Mouse (Mus musculus): Measurements from ENCODE around the gene Ece1.
"Not testable (repeated sequence)": the region's sequence is repeated elsewhere in the genome, so short reads cannot be mapped to it uniquely, and the experiment has no call there.

Gene Ece1

GRCm38 (mm10) chr4:137974856-137975432 lies 112.9 kb downstream of the Ece1 start:
- in situ Hi-C loops (cut with MboI, MseI): not testable (repeated sequence)

DNA sequence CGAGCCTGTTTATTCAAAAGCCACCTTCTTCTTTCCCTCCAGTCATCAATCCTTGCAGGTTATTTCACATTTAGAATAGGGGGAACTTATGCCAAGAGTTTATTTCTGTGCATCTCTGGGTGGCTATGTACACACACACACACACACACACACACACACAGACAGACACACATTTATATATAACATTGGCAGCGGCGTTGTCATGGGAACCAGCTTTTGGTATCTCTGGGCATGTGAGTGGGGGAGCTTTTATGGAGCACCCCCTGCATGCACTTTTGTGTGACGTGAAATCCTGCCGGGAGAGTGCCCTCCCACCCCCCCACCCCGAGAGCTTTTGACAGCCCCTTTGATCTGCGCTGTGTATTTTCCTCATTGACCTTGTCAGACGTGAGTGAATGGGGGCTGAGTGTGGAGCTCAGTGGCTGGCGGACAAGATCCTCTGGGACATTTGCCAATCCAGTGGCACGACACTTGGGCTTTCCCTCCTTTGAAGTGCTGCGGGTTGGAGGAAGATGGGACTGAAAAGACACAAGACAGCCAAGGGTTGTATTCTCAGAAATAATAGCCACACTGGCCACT lies 117.1 kb downstream of the Ece1 start:
- in situ Hi-C loops (cut with MboI, MseI): not testable (repeated sequence)

GRCm38 (mm10) chr4:137982869-137983268 lies 120.8 kb downstream of the Ece1 start:
- in situ Hi-C loops (cut with MboI, MseI): no loop called here

DNA sequence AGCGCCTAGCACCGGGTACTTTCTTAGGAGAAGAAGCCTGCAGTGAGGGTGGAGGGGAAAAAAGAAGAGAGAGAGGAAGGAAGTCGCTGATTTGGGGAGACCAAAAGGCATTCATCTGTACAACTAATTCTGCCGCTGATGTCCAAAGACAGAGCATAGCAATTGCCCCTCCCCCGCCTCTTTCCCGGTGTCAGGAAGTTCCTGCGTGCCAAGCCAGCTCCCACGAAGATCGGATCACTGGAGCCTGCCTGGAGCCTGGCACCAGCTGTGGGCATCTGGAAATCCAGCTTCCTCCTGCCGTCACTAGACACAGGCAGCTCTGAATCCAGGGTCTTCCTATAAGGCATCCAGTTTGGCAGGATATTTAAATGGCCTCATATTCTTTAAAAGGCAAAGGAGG lies 122.2 kb downstream of the Ece1 start:
- in situ Hi-C loops (cut with MboI, MseI): no loop called here

DNA sequence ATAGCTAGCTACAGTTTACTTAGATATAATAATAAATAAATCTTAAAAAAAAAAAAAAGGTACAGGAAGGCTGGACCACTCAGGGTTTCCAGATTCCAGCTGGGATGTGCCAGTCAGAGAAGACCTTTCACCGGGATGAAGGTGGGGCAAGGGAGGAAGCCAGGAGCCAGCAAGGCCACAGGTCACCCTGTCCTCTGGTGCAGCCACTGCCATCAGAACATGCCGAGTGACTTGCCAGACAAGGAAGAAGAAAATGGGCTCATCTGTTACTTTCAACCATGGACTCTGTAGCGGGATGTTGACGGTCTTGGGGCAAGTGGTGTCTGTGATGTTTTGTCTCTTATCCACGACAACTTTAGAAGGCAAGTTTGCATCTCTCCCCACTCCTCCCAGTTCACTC lies 122.7 kb downstream of the Ece1 start:
- in situ Hi-C loops (cut with MboI, MseI): no loop called here

DNA sequence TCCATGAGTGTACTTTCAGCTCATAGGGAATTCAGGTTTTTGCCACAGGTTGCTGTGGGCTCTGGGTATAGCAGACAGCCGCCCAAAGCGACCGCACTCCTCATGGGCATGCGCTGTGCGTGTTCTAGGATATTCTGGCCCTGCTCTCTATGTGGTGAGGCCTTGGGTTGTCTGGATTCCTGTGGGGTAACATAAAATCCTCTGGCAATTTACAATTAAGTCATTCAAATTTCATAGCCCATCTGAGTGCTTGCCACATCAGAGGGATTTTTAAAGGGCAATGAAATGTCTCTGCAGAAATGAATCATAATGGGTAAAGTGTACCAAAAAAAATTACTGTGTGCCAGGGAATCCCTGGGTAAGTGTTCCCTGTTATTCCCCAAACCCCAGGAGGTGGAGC lies 127.4 kb downstream of the Ece1 start:
- in situ Hi-C loops (cut with MboI, MseI): no loop called here

DNA sequence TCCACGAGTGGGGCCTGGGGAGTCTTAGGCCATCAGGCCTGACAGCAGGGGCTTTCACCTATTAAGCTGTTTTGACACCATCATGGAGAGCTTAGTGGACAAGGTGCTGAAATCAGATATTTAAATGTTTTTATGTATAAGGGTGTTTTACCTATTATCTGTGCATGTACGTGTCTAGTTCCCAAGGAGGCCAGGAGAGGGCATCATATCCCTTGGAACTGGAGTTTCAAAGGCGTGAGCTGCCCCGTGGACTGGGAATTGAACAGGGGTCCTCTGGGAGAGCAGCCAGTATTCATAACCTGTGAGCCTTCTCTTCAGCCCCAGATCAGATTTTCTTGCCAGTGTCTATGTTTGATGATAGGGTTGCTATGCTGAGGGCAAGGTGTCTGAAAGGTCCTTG lies 128.4 kb downstream of the Ece1 start:
- in situ Hi-C loops (cut with MboI, MseI): no loop called here

DNA sequence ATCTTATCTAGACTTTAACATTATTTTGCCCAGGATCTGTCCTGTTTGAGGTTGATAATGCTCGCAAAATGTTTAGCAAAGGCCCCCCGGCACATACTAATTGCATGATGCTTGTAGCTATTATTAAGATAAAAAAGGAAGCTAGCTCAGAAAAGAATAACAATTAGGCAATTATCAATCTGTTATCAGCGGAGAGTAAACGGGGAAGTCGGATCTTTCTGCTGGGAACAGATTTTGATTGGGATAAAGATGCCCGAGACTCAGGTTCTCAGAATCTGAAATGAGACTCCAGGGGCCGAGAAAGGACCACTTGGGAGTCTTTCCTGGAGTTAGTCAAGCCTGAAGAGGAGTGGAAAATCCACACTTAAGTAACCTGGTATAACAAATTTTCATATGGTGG lies 129.2 kb downstream of the Ece1 start:
- in situ Hi-C loops (cut with MboI, MseI): no loop called here

GRCm38 (mm10) chr4:137992890-137993289 lies 130.9 kb downstream of the Ece1 start, which contains the start of gene Eif4g3:
Gene Eif4g3 (plus strand): TSS chr4:137993022.
- in situ Hi-C loops (cut with MboI, MseI): no loop called here

DNA sequence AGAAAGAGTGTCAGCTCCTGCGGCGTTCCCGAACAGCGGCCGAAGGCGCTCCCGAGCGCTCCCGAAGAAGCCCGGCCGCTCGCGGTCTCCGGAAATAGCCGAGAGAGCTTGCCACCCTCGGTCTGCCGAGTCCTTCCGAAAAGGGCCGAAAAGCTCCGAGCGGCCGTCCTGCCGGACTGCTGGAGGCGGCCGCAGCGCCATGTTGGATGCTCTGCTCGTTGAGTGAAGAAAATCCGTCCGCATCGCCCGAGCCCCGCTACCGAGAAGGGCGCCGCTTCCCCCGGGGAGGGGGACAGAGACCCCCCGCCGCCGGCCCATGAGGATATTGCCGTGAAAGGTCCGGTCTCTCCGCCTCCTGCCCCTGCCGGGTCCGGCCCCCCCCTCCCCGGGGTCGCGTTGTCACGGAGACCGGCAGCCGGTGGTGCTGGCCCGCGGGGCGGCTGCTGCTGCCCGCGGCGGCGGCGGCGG lies 131.3 kb downstream of the Ece1 start:
- in situ Hi-C loops (cut with MboI, MseI): no loop called here

- in situ Hi-C loops (cut with MboI, MseI): no loop called here
These were observed 132.0 kb downstream of the Ece1 start for GRCm38 (mm10) chr4:137993821-137994561.

- in situ Hi-C loops (cut with MboI, MseI): no loop called here
These were observed 132.7 kb downstream of the Ece1 start for GRCm38 (mm10) chr4:137994562-137995336.

GRCm38 (mm10) chr4:137995399-137995798 lies 133.4 kb downstream of the Ece1 start:
- in situ Hi-C loops (cut with MboI, MseI): no loop called here

- in situ Hi-C loops (cut with MboI, MseI): no loop called here
These were observed 136.2 kb downstream of the Ece1 start for GRCm38 (mm10) chr4:137998232-137998631.

DNA sequence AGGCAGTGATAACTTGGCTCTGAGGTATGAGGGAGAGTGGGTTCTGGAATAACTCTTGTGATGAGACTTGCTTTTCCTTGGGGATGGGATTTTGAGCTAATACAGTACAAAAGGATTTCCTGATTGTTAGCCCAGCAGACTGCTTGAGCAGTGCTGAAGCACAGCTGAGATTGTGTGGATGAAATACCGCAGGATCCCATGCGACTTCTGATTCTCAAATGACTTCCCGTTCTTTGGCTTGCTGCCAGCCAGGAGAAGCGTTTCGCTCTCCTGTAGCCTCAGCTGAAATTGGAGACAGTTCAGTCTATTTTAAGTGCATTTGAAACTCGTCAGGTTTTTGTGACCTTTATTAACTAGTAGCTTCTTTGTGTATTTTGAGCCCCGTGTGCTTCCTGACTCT lies 138.6 kb downstream of the Ece1 start:
- in situ Hi-C loops (cut with MboI, MseI): no loop called here

GRCm38 (mm10) chr4:138003909-138004610 lies 142.0 kb downstream of the Ece1 start:
- in situ Hi-C loops (cut with MboI, MseI): no loop called here

- in situ Hi-C loops (cut with MboI, MseI): no loop called here
These were observed 143.7 kb downstream of the Ece1 start for GRCm38 (mm10) chr4:138005781-138006180.

DNA sequence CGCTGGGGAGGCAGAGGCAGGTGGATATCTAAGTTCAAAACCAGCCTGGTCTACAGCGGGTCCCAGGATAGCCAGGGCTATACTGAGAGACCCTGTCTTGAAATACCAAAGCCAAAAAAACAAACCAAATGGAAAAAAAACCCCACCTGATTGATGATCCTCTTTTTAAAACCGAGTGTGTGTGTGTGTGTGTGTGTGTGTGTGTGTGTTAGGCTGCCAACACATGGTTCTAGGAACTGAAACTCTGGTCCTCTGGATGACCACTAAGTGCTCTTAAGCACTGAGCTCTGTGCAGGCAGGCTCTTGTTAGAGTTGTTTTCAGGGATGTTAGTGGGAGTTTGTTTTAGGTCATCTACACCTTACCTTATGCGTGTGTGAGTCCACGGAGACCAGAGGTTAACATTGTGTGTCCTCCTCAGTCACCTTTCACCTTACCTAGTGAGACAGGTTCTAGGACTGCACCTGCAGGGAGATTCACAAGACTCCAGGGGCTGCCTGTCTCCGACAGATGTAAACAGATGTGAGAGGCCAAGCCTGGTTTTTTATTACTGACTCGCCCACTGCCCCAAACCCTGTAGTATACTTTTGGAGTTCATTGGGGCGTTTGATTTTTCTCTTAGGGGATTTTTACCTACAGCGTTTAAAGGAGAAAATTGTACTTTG lies 145.0 kb downstream of the Ece1 start:
- in situ Hi-C loops (cut with MboI, MseI): no loop called here

DNA sequence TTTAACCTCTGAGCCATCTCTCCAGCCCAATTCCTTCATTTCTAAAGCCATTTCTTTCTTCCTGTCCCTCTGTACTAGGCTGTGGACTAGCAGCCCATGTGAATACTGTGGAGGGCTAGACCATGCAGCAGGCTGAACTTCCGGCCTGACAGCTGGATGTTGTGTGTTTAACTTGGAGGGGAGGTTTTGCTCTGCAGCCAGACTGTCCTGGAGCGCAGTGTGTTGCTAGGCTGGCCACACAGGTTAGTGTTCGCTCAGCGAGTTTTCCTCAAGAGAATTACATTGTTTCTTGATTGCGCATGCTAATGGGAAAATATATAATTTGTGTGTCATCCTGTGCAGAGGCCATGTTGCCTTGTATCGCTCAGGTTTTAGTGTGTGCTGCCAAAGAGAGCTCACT lies 146.6 kb downstream of the Ece1 start:
- in situ Hi-C loops (cut with MboI, MseI): no loop called here

- in situ Hi-C loops (cut with MboI, MseI): no loop called here
These were observed 147.9 kb downstream of the Ece1 start for GRCm38 (mm10) chr4:138009786-138010502.

Measured in T-helper 2 cell (primary cell).